Mouse (Mus musculus): Measurements from ENCODE around the gene Ank. TPM values are rescaled to one million over a fixed set of nuclear protein-coding genes. Genes with fewer than 3 reads are reported as not detected.

Gene Ank
- polyA plus RNA-seq, 1 experiment from 2014 or later = 13.2 TPM

DNA sequence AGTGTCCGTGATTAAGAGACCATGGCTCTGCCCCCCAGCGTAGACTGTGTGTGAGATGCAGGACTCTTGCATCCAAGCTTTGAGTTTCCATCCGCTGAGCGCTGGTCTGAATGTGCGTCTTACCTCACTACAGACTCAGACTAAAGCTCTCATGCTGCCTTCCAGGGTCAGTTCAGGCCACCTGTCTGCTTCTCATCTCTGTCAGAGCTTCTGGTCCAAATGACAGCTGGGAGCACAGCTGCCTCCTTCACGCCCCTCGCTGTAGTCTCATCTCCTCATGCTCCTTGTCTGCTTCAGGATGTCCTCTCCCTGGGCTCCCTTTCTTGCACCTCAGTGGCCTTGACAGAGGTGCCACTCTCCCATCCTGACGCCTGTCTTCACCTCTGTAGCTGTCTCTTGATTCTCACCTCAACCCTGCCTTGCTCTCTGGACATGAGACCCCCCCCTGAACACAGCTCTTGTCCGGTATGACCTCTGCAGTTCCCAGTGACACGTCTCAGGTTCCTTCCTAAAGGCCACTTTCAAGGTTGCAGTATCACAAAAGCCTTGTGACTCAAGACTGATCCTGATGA lies 85.7 kb downstream of the Ank start:
- Histone ChIP-seq H3K9ac (no peak overlapping the region), H3K4me3 (no peak overlapping the region), H3K9me3 (no peaks in the 10 kb centered on the region), H3K27ac (no peak overlapping the region), H3K36me3 (peaks cover 17% of the 10 kb centered on the region), H3K4me2 (no peak overlapping the region), H3K27me3 (no peaks in the 10 kb centered on the region), H3K4me1 (replicated peaks) (peaks cover 32% of the 10 kb centered on the region)
- 88% methylated on average over 10 of the region's 10 CpGs for WGBS
- no peak for ATAC-seq (ENCODE audit: low FRiP score)

- H3K4me3 ChIP-seq = no peak overlapping the region
- H3K36me3 ChIP-seq = peaks cover 21% of the 10 kb centered on the region
- no peak overlapping the region for H3K9ac ChIP-seq
- no peak overlapping the region for H3K4me2 ChIP-seq
- H3K27ac ChIP-seq = no peak overlapping the region
- H3K4me1 ChIP-seq (replicated peaks) = peaks cover 34% of the 10 kb centered on the region
- 94% methylated on average over 5 of the region's 5 CpGs for WGBS
- no peaks in the 10 kb centered on the region for H3K27me3 ChIP-seq
- no peaks in the 10 kb centered on the region for H3K9me3 ChIP-seq
- ATAC-seq (ENCODE audit: low FRiP score) = no peak
These were observed 87.1 kb downstream of the Ank start for GRCm38 (mm10) chr15:27553554-27553953.

GRCm38 (mm10) chr15:27558456-27559147 lies 92.1 kb downstream of the Ank start:
- peak overlapping the region; percentile 66 for H3K27ac ChIP-seq
- H3K9ac ChIP-seq = 0 out of 2 replicates have a peak overlapping the region, but pooled peaks have one; percentile 13
- H3K9me3 ChIP-seq = no peaks in the 10 kb centered on the region
- H3K4me1 ChIP-seq (replicated peaks) = peaks cover 27% of the 10 kb centered on the region
- no peak overlapping the region for H3K4me3 ChIP-seq
- WGBS = 47% methylated on average over 16 of the region's 16 CpGs
- ATAC-seq (ENCODE audit: low FRiP score) = peak; percentile 73
- peaks cover 30% of the 10 kb centered on the region for H3K36me3 ChIP-seq
- peak overlapping the region; percentile 6; the same call in 1 of the 2 replicates for H3K4me2 ChIP-seq
- no peaks in the 10 kb centered on the region for H3K27me3 ChIP-seq

- peaks cover 28% of the 10 kb centered on the region for H3K36me3 ChIP-seq
- no peak overlapping the region for H3K4me3 ChIP-seq
- no peak for ATAC-seq (ENCODE audit: low FRiP score)
- no peaks in the 10 kb centered on the region for H3K9me3 ChIP-seq
- H3K27me3 ChIP-seq = no peaks in the 10 kb centered on the region
- WGBS = 84% methylated on average over 11 of the region's 11 CpGs
- H3K9ac ChIP-seq = no peak overlapping the region
- no peak overlapping the region for H3K4me2 ChIP-seq
- H3K27ac ChIP-seq = no peak overlapping the region
- H3K4me1 ChIP-seq (replicated peaks) = peaks cover 27% of the 10 kb centered on the region
These were observed 93.8 kb downstream of the Ank start for GRCm38 (mm10) chr15:27560315-27560714.

DNA sequence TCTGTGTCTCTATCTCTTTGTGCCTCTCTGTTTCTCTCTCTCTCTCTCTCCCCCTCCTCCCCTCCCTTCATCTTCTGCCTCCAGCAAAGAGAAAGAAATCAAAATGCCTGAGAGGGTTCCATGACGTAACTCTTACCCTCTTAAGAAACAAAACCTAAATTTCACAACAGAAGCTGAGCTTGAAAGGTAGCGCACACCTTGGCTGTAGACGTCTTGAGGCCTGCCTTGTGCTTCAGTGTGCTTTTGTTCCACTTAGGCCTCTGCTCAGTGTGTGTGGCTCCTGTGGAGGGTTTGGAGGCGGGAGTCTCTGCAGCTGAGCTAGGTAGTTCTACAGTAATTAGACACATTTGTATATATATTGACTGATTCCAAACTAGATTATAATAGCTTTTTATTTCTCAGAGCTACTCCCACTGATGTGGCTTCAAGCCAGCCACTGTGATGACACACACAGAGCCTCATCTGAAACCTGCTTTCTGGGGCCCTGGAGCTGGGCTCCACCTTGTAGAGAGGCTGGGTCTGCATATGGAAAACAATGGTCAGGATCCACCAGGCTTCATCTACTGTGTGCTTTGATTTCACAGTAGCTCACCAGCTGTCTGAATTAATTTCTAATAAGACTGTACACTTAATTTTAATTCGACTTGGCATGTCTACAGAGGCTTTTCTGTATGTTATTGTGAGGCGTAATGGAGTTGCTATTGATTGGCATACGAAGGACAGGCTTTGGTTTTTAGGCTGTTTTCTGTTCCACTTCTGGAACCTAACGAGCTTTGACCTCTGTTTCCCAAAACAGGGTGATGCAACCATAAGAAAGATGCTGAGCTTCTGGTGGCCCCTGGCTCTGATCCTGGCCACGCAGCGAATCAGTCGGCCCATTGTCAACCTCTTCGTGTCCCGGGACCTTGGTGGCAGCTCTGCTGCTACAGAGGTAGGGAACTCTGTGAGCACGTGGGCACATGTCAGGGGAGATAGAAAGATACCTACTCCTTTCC lies 97.9 kb downstream of the Ank start:
- Histone ChIP-seq H3K9ac (no peak overlapping the region), H3K27ac (peak overlapping the region; percentile 60; the same call in 1 of the 2 replicates), H3K4me3 (no peak overlapping the region), H3K36me3 (peaks cover 52% of the 10 kb centered on the region), H3K9me3 (no peaks in the 10 kb centered on the region), H3K27me3 (no peaks in the 10 kb centered on the region), H3K4me1 (replicated peaks) (peaks cover 12% of the 10 kb centered on the region; the same call in 1 of the 2 replicates), H3K4me2 (no peak overlapping the region)
- 81% methylated on average over 14 of the region's 14 CpGs for WGBS
- ATAC-seq (ENCODE audit: low FRiP score) = peak; percentile 18; the same call in 1 of the 2 replicates

GRCm38 (mm10) chr15:27565626-27566185 lies 99.2 kb downstream of the Ank start:
- H3K4me1 ChIP-seq (replicated peaks) = no peaks in the 10 kb centered on the region; the same call in 1 of the 2 replicates
- no peak overlapping the region for H3K27ac ChIP-seq
- no peaks in the 10 kb centered on the region for H3K27me3 ChIP-seq
- H3K9ac ChIP-seq = no peak overlapping the region
- 92% methylated on average over 10 of the region's 10 CpGs for WGBS
- peaks cover 55% of the 10 kb centered on the region for H3K36me3 ChIP-seq
- H3K4me2 ChIP-seq = no peak overlapping the region
- ATAC-seq (ENCODE audit: low FRiP score) = no peak
- no peaks in the 10 kb centered on the region for H3K9me3 ChIP-seq
- no peak overlapping the region for H3K4me3 ChIP-seq

DNA sequence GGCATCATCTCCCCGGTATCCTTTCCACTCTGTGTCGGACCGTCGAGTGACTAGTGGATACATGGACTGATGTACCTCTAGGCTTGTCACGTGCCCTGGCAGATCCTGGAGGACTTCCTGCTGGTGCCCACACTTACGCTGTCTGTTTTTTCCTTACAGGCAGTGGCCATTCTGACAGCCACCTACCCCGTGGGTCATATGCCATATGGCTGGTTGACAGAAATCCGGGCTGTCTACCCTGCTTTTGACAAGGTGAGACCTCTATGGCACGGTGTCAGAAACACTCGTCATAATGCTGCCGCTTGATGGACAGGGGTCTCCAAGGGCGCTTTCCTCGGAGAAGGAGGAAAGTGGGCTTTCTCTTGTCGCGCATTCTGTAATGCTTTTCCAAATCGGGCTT lies 100.9 kb downstream of the Ank start:
- 89% methylated on average over 16 of the region's 16 CpGs for WGBS
- Histone ChIP-seq H3K27me3 (no peaks in the 10 kb centered on the region), H3K4me2 (no peak overlapping the region), H3K4me3 (no peak overlapping the region), H3K4me1 (replicated peaks) (no peaks in the 10 kb centered on the region; the same call in 1 of the 2 replicates), H3K27ac (no peak overlapping the region), H3K36me3 (peaks cover 63% of the 10 kb centered on the region), H3K9ac (no peak overlapping the region), H3K9me3 (no peaks in the 10 kb centered on the region)
- ATAC-seq (ENCODE audit: low FRiP score) = no peak

GRCm38 (mm10) chr15:27568371-27568770 lies 101.9 kb downstream of the Ank start:
- Histone ChIP-seq H3K9me3 (no peaks in the 10 kb centered on the region), H3K9ac (no peak overlapping the region), H3K4me3 (no peak overlapping the region), H3K36me3 (peaks cover 69% of the 10 kb centered on the region), H3K27ac (no peak overlapping the region), H3K27me3 (no peaks in the 10 kb centered on the region), H3K4me2 (no peak overlapping the region), H3K4me1 (replicated peaks) (no peaks in the 10 kb centered on the region; the same call in 1 of the 2 replicates)
- ATAC-seq (ENCODE audit: low FRiP score) = no peak
- 67% methylated on average over 6 of the region's 6 CpGs for whole genome bisulfite sequencing

- no peak overlapping the region for H3K27ac ChIP-seq
- peaks cover 66% of the 10 kb centered on the region for H3K36me3 ChIP-seq
- H3K27me3 ChIP-seq = no peaks in the 10 kb centered on the region
- H3K9me3 ChIP-seq = no peaks in the 10 kb centered on the region
- 77% methylated on average over 2 of the region's 2 CpGs for WGBS
- H3K9ac ChIP-seq = no peak overlapping the region
- H3K4me2 ChIP-seq = no peak overlapping the region
- ATAC-seq (ENCODE audit: low FRiP score) = no peak
- H3K4me3 ChIP-seq = no peak overlapping the region
- H3K4me1 ChIP-seq (replicated peaks) = no peaks in the 10 kb centered on the region
These were observed 103.4 kb downstream of the Ank start for GRCm38 (mm10) chr15:27569924-27570323.

DNA sequence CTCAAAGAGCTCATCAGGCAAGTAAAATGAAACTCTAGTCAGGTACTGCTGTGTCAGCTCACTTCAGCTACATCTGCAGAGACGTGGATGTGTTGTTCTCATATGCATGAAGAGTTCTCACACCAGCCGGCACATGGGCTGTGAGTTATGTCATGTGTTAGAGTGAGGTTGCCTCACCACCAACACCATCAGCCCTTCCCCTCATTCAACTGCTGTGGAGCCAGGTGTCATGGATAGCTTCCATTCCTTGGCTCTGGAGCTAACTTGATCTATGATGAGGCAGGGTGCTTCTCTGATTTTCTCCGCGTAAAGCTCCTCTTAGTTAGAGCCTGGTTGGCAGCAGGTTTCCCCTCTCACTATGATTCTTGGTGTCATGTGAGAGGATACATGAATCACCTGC lies 103.9 kb downstream of the Ank start:
- ATAC-seq (ENCODE audit: low FRiP score) = no peak
- Histone ChIP-seq H3K4me3 (no peak overlapping the region), H3K27ac (no peak overlapping the region), H3K36me3 (peaks cover 63% of the 10 kb centered on the region), H3K9me3 (no peaks in the 10 kb centered on the region), H3K4me1 (replicated peaks) (no peaks in the 10 kb centered on the region), H3K9ac (no peak overlapping the region), H3K27me3 (no peaks in the 10 kb centered on the region), H3K4me2 (no peak overlapping the region)
- whole genome bisulfite sequencing = 91% methylated on average over 4 of the region's 4 CpGs

GRCm38 (mm10) chr15:27571179-27571578 lies 104.7 kb downstream of the Ank start:
- no peak overlapping the region for H3K4me2 ChIP-seq
- no peak overlapping the region for H3K27ac ChIP-seq
- peaks cover 59% of the 10 kb centered on the region for H3K36me3 ChIP-seq
- 0 out of 2 replicates have a peak, but pooled peaks cover 6% of the 10 kb centered on the region for H3K4me1 ChIP-seq (replicated peaks)
- no peak overlapping the region for H3K4me3 ChIP-seq
- H3K9me3 ChIP-seq = no peaks in the 10 kb centered on the region
- ATAC-seq (ENCODE audit: low FRiP score) = no peak
- H3K9ac ChIP-seq = no peak overlapping the region
- WGBS = 93% methylated on average over 8 of the region's 8 CpGs
- no peaks in the 10 kb centered on the region for H3K27me3 ChIP-seq

Measured in hindbrain, embryonic 13.5 days (tissue).